Mouse (Mus musculus): Measurements from ENCODE around the gene Zfp410. TPM values are rescaled to one million over a fixed set of nuclear protein-coding genes. Genes with fewer than 3 reads are reported as not detected.

Zfp410 gene
- polyA plus RNA-seq (2012; rRNA removed) = 36.9 and 37.2 TPM in 2 replicates

GRCm38 (mm10) chr12:84316721-84317621, at the start of gene Zfp410:
TSS of gene Zfp410 (plus strand) at chr12:84316852.
- peak; percentile 62 to 81 for DNase-seq (ENCODE audit: extremely low spot score in 1 of 2, low spot score in 1 of 2)

- no peak for DNase-seq (ENCODE audit: extremely low spot score in 1 of 2, low spot score in 1 of 2)
These were observed 49.4 kb upstream of the Zfp410 start for GRCm38 (mm10) chr12:84267264-84267663.

DNA sequence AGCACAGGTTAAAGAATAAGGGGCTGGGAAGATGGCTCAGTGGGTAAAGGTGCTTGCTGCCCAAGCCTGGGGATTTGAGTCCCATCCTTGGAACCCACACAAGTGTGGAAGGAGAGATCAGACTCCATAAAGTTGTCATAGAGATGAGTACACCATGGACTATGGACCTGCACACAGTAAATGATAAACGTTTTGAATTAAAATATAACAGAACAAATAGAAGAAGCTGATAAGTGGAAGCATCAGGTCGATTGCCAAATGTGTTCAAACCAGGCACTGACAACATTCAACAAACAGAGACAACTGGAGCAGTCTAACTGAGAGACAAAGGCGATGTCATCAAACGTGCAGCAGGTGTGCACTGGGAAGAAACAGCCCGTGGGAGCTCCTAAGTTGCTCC, 43.3 kb upstream of the Zfp410 start:
- no peak for DNase-seq (ENCODE audit: extremely low spot score in 1 of 2, low spot score in 1 of 2)

GRCm38 (mm10) chr12:84275288-84275687, 41.4 kb upstream of the Zfp410 start:
- no peak for DNase-seq (ENCODE audit: extremely low spot score in 1 of 2, low spot score in 1 of 2)

DNA sequence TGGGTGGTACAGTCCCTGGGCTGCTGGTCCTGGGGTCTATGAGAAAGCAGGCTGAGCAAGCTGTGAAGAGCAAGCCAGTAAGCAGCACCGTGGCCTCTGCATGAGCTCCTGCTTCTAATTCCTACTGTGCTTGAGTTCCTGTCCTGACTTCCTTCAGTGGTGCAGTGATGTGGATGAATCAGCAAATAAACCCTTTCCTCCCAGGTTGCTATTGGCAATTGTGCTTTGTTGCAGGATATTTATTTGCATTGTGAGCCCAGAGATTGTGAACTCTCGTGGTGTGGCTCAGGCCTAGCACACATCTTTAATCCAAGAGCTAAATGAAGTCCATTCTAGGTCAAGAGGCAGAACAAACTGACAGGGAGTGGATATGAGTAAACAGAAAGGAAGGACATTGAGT, 40.4 kb upstream of the Zfp410 start:
- DNase-seq (ENCODE audit: extremely low spot score in 1 of 2, low spot score in 1 of 2) = no peak

GRCm38 (mm10) chr12:84276799-84277198, 39.9 kb upstream of the Zfp410 start:
- DNase-seq (ENCODE audit: extremely low spot score in 1 of 2, low spot score in 1 of 2) = no peak

- DNase-seq (ENCODE audit: extremely low spot score in 1 of 2, low spot score in 1 of 2) = no peak
These were observed 38.8 kb upstream of the Zfp410 start for GRCm38 (mm10) chr12:84277832-84278231.

GRCm38 (mm10) chr12:84278901-84279300, 37.8 kb upstream of the Zfp410 start:
- DNase-seq (ENCODE audit: extremely low spot score in 1 of 2, low spot score in 1 of 2) = peak in 1 of 2 experiments; percentile 33

GRCm38 (mm10) chr12:84284391-84284790, 32.3 kb upstream of the Zfp410 start:
- no peak for DNase-seq (ENCODE audit: extremely low spot score in 1 of 2, low spot score in 1 of 2)

GRCm38 (mm10) chr12:84284885-84285592, 31.6 kb upstream of the Zfp410 start, which contains the start of gene Ptgr2:
TSS of gene Ptgr2 (plus strand) at chr12:84285232.
- DNase-seq (ENCODE audit: extremely low spot score in 1 of 2, low spot score in 1 of 2) = peak; percentile 87 to 91

- no peak for DNase-seq (ENCODE audit: extremely low spot score in 1 of 2, low spot score in 1 of 2)
These were observed 31.1 kb upstream of the Zfp410 start for GRCm38 (mm10) chr12:84285593-84285968.

GRCm38 (mm10) chr12:84288461-84288860, 28.2 kb upstream of the Zfp410 start:
- no peak for DNase-seq (ENCODE audit: extremely low spot score in 1 of 2, low spot score in 1 of 2)

- no peak for DNase-seq (ENCODE audit: extremely low spot score in 1 of 2, low spot score in 1 of 2)
These were observed 18.8 kb upstream of the Zfp410 start for GRCm38 (mm10) chr12:84297851-84298250.

- no peak for DNase-seq (ENCODE audit: extremely low spot score in 1 of 2, low spot score in 1 of 2)
These were observed 17.4 kb upstream of the Zfp410 start for GRCm38 (mm10) chr12:84299265-84299664.

GRCm38 (mm10) chr12:84304101-84304500, 12.6 kb upstream of the Zfp410 start:
- no peak for DNase-seq (ENCODE audit: extremely low spot score in 1 of 2, low spot score in 1 of 2)

DNA sequence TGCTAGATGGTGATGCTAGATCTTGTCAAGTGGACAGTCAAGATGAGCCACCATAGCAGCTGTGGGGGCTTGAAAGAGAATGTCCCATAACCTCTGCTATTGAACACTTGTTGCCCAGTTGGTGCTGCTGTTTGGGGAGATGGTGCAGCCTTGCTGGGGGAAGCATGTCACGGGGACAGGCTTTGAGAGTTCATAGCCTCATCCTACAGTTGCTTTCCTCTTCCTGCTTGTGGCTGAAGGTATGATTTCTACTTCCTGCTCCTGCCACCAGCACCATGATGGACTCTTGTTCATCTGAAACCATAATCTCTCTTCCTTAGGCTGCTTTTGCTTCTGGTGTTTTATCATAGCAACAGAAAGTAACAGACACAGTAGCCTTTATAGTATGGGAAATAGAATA, 12.1 kb upstream of the Zfp410 start:
- DNase-seq (ENCODE audit: extremely low spot score in 1 of 2, low spot score in 1 of 2) = no peak

- no peak for DNase-seq (ENCODE audit: extremely low spot score in 1 of 2, low spot score in 1 of 2)
These were observed 5.3 kb upstream of the Zfp410 start for GRCm38 (mm10) chr12:84311306-84311705.

- DNase-seq (ENCODE audit: extremely low spot score in 1 of 2, low spot score in 1 of 2) = no peak
These were observed 646 bp upstream of the Zfp410 start for GRCm38 (mm10) chr12:84316006-84316405.

DNA sequence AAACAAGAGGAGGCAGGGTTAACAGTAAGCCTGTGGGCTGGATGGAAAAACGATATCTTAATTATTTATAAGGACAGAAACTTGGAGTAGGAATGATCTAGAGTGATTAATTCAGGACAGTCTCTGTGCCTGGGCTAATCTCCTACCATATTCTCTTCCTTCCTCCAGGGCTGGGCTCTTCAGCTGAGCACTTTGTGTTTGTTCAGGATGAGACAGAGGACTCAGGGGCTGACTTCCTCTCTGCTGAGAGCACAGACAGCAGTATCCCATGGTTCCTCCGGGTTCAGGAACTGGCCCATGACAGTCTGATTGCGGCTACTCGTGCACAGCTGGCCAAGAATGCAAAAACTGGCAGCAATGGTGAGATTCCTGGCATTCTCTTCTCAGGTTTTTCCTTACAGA, 10.5 kb downstream of the Zfp410 start:
- DNase-seq (ENCODE audit: extremely low spot score in 1 of 2, low spot score in 1 of 2) = no peak

- DNase-seq (ENCODE audit: extremely low spot score in 1 of 2, low spot score in 1 of 2) = no peak
These were observed 20.4 kb downstream of the Zfp410 start for GRCm38 (mm10) chr12:84336963-84337625.

- DNase-seq (ENCODE audit: extremely low spot score in 1 of 2, low spot score in 1 of 2) = peak in 1 of 2 experiments; percentile 15
These were observed 30.5 kb downstream of the Zfp410 start for GRCm38 (mm10) chr12:84347192-84347591.

Data from frontal cortex, adult 2 months (tissue).